Mouse (Mus musculus): ENCODE results near the gene Ttc29.

DNA sequence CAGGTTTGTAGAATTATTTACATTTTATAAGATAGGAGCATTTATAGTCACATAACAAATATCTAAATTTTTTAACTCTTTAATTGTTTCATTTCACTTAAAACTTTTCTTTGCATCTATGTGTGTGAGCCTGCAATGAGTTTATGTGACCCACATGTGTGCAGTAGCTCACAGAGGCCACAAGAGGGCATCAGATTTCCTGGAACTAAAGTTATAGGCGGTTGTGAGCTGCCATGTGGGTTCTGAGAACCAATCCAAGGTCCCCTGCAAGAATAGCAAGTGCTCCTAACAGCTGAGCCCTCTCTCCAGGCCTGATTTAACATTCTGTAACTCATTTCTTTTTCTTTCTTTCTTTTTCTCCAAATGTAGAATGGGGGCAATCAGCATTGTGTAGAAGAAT is 41.7 kb upstream of the Ttc29 start:
- TF ChIP-seq CTCF (IDR thresholded peaks at IDR 0.05; ENCODE audit: extremely low read depth, insufficient read depth, low read length) (no peak), POLR2A (IDR thresholded peaks at IDR 0.05; ENCODE audit: extremely low read depth, insufficient read depth, low read length) (no peak)

Data from cortical plate, adult 2 months (tissue).